Mouse (Mus musculus): ENCODE measurements around the gene Slc35c1. TPM values are rescaled to one million over a fixed set of nuclear protein-coding genes. Genes with fewer than 3 reads are reported as not detected.

Gene Slc35c1
- polyA plus RNA-seq, 1 experiment from 2014 or later, result 6.9 TPM

DNA sequence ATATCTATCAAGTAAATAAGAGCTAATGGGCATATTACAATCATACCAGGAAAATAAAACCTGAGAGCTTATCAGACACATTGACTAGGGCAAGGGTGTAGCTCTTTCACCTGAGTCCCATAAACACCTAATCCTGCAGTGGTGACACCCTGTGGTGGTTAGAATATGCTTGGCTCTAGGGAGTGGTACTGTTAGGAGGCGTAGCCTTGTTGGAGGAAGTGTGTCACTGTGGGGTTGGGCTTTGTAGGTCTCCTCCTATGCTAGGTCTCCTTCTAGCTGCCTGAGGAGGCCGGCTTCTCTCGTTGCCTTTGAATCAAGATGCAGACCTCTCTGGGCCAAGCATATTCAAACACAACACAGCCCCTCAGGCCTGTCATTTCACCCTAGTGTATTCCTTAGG is 14.6 kb upstream of the Slc35c1 start:
- H3K4me3 ChIP-seq, result no peak overlapping the region
- no peaks in the 10 kb centered on the region for H3K36me3 ChIP-seq
- peaks cover 6% of the 10 kb centered on the region for H3K4me1 ChIP-seq (replicated peaks)
- no peaks in the 10 kb centered on the region for H3K9me3 ChIP-seq (replicated peaks)
- no peak for ATAC-seq (replicated peaks; ENCODE audit: insufficient number of reproducible peaks, insufficient read depth, low FRiP score, low read depth)
- no peaks in the 10 kb centered on the region for H3K27me3 ChIP-seq
- H3K4me2 ChIP-seq, result no peak overlapping the region
- no peak overlapping the region for H3K9ac ChIP-seq
- 69% methylated on average over 3 of the region's 3 CpGs for WGBS
- H3K27ac ChIP-seq, result no peak overlapping the region

DNA sequence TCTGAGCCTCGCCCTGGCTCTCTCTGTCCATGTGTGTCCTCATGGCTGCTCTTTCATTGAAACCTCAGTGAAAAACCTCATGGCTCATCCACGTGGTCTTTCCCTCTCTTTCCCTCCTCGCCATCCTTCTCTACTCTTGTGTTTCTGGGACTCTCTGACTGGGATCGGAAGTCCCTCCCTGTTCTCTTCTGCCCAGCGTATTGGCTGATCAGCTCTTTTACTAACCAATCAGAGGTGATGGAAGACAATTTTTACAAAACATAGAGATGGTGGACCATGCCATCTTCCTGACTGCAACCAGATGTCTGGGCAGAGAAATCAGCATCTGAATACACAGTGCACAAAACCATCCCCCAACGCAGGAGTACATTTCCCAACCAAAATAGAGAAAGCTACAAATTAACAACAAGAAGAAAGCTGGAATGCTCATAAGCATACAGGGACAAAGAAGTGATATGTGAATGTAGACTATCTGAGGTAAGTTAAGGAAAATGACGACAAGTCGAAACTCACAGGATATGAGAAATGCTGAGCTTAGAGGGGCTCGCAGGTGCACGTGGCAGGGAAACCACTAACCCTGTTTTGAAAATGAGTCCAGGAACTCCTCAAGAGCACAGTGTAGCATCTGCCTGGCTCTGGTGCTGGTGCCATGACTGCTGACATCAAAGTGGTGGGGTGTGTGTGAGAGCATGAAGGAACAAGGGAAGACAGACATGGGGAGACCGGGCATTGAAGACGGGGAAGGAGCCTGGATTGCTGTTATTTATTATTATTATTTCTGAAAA is 11.7 kb upstream of the Slc35c1 start:
- Histone ChIP-seq H3K27me3 (no peaks in the 10 kb centered on the region; the same call in 1 of the 2 replicates), H3K4me3 (no peak overlapping the region), H3K9ac (no peak overlapping the region), H3K4me1 (replicated peaks) (no peaks in the 10 kb centered on the region), H3K9me3 (replicated peaks) (no peaks in the 10 kb centered on the region), H3K36me3 (no peaks in the 10 kb centered on the region), H3K27ac (no peak overlapping the region), H3K4me2 (no peak overlapping the region)
- ATAC-seq (replicated peaks; ENCODE audit: insufficient number of reproducible peaks, insufficient read depth, low FRiP score, low read depth), result no peak
- WGBS, result 77% methylated on average over 12 of the region's 12 CpGs

DNA sequence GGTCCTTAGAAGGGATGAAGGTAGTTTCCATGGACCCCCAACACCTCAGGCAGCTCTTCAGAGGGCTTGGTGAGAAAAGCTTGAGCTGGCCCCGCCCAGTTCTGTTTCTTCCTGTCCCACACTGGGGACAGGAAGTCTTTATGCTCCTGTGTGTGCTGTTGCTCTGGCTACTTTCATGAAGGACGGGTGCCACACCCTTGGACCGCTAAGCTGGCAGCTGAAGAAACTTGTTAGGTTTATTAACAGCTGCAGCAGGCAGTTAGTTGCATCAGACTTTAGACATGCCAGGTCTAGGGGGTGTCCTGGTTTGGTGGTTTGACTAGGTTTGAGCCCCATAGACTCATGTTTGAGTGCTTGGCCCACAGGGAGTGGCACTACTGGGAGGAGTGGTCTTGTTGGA is 4.4 kb upstream of the Slc35c1 start:
- Histone ChIP-seq H3K27me3 (peaks cover 16% of the 10 kb centered on the region), H3K36me3 (no peaks in the 10 kb centered on the region), H3K9me3 (replicated peaks) (no peaks in the 10 kb centered on the region), H3K4me2 (no peak overlapping the region), H3K4me3 (no peak overlapping the region), H3K4me1 (replicated peaks) (peaks cover 8% of the 10 kb centered on the region), H3K27ac (no peak overlapping the region), H3K9ac (no peak overlapping the region)
- ATAC-seq (replicated peaks; ENCODE audit: insufficient number of reproducible peaks, insufficient read depth, low FRiP score, low read depth), result no peak
- 58% methylated on average over 3 of the region's 3 CpGs for WGBS

DNA sequence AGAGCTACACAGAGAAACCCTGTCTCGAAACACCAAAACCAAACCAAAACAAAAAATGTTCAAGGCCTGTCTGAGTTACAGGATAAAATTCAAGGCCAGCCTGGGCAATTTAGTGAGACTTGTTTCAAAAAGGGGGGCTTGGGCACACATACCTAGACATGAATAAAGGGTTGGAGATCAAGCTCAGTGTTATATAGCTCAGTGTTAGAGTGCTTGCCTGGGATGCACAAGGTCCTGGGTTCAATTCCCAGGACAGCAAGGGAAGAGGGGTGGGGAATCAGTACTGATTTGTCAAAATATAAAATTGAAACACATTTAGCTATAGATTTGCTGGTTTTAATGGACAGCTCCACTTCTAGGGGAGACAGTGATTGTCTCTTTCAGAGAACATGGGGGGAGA is 877 bp upstream of the Slc35c1 start:
- Histone ChIP-seq H3K36me3 (no peaks in the 10 kb centered on the region), H3K4me2 (no peak overlapping the region), H3K4me3 (no peak overlapping the region), H3K4me1 (replicated peaks) (peaks cover 36% of the 10 kb centered on the region), H3K9ac (no peak overlapping the region), H3K27me3 (peaks cover 16% of the 10 kb centered on the region), H3K9me3 (replicated peaks) (no peaks in the 10 kb centered on the region), H3K27ac (no peak overlapping the region)
- no peak for ATAC-seq (replicated peaks; ENCODE audit: insufficient number of reproducible peaks, insufficient read depth, low FRiP score, low read depth)
- 84% methylated on average over 1 of the region's 1 CpGs for WGBS

DNA sequence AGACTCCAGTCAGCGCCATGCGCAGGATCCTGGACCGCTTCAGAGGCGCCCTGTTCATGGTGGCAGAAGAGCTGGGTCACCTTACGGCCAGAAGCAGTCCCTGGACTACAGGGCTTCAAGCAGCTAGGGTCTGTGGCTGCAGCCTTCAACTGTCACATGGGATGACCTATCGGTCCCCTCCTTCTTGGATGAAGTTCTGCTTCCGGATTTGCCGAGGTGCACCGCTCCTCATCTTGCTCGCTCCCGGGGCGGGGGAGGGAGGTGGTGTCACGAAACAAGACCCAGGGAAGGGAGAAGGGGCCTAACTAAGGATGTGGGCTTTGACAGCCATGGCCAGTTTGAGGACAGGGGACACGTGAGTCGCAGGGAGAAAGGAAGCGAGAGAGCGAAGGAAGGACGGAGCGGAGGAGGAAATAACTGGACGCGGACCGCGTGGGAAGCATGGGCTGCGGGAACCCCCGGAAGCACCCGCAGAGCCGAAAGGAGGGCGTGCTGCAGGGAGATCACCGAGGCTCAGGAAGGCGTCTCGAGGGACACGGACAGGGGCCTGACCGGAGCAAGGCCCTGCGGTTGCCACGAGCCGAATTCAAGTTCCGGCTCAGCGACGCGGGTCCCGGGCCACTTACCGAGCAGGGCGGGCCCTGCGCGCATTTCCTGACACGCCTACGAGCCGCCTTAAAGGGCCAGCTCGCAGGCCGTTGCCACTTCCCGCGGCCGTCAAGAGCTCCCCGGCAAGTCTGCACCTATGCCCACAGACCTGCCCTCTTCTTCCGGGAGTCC is 1.0 kb downstream of the Slc35c1 start:
- Histone ChIP-seq H3K9ac (peak overlapping the region; percentile 60), H3K36me3 (peaks cover under 1% of the 10 kb centered on the region; the same call in 1 of the 2 replicates), H3K4me1 (replicated peaks) (peaks cover 40% of the 10 kb centered on the region), H3K4me3 (peak overlapping the region; percentile 71), H3K27me3 (peaks cover 16% of the 10 kb centered on the region), H3K4me2 (peak overlapping the region; percentile 96), H3K27ac (peak overlapping the region; percentile 69), H3K9me3 (replicated peaks) (no peaks in the 10 kb centered on the region)
- peak; percentile 81 for ATAC-seq (replicated peaks; ENCODE audit: insufficient number of reproducible peaks, insufficient read depth, low FRiP score, low read depth)
- WGBS, result under 1% methylated on average over 55 of the region's 55 CpGs

DNA sequence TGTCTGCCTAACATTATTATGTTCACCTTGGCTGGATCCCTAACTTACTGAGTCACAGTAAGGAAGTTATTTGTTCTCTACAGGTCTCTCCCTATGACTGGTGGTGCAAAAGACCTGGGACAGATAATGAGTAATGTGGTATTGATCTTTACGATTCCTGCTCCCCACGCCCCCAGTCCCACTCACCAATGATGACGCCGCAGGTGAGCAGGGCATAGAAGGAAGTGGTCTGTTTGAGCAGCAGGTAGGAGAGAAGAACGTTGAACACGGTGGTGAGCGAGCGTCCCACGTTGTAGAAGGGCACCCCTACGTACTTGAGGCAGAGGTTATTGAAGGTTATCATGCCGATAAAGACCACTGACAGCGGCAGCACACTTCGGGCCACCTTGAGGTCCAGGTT is 1.9 kb downstream of the Slc35c1 start:
- H3K4me2 ChIP-seq, result peak overlapping the region; percentile 96
- peaks cover 8% of the 10 kb centered on the region for H3K36me3 ChIP-seq
- H3K9ac ChIP-seq, result peak overlapping the region; percentile 60
- H3K27me3 ChIP-seq, result peaks cover 16% of the 10 kb centered on the region
- no peak for ATAC-seq (replicated peaks; ENCODE audit: insufficient number of reproducible peaks, insufficient read depth, low FRiP score, low read depth)
- H3K9me3 ChIP-seq (replicated peaks), result no peaks in the 10 kb centered on the region
- 50% methylated on average over 13 of the region's 13 CpGs for WGBS
- peak overlapping the region; percentile 71 for H3K4me3 ChIP-seq
- H3K4me1 ChIP-seq (replicated peaks), result peaks cover 40% of the 10 kb centered on the region
- H3K27ac ChIP-seq, result no peak overlapping the region

DNA sequence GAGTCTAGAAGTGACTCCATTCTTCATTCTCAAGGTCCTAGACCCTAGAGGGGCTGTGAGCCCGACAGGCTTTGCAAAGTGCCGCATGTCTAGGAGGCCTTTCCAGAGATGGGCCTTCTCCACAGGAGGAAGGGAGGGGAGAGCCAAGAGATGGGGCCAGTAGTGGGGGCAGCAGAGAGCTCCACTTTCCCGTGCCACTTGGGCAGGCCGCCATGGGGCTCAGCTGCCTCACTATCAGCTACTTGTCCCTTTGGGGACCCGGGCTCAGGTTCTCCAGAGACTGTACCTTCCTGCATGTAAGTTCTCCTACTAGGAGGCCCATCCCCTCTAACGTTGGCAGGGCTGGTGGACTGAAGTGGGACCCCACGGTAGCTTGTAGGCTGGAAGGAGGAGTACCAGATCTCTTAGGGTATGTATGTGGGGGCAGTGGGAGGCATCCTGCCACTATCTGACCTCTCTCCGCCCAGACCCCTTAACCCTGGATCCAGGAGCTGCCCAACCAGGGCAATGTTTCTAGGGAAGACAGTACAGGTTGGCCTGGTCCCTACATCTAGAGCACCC is 3.3 kb downstream of the Slc35c1 start:
- 62% methylated on average over 8 of the region's 8 CpGs for WGBS
- no peak overlapping the region for H3K27ac ChIP-seq
- no peak for ATAC-seq (replicated peaks; ENCODE audit: insufficient number of reproducible peaks, insufficient read depth, low FRiP score, low read depth)

DNA sequence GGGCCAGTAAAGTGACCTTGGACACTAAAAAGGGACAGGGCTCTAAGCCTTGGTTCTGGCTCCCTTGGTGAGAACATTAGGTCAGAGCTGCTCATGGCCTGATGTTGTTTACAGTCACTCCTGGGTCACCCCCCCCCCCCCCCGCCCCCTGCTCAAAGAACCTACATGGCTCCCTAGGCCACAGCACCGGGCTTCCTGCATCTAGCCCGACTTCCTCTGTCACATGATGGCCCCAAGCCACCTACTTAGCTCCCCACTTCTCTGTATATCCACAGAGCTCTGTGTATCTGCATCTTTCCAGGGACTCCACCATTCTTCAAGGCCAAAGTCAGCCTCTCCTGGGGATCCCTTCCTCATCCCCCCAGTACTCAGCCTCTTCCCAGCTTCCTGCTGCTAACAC is 4.6 kb downstream of the Slc35c1 start:
- H3K27ac ChIP-seq, result no peak overlapping the region
- ATAC-seq (replicated peaks; ENCODE audit: insufficient number of reproducible peaks, insufficient read depth, low FRiP score, low read depth), result no peak
- H3K4me2 ChIP-seq, result no peak overlapping the region
- H3K9ac ChIP-seq, result no peak overlapping the region
- 42% methylated on average over 3 of the region's 3 CpGs for WGBS
- peaks cover 5% of the 10 kb centered on the region for H3K27me3 ChIP-seq
- peaks cover 15% of the 10 kb centered on the region for H3K36me3 ChIP-seq
- H3K9me3 ChIP-seq (replicated peaks), result no peaks in the 10 kb centered on the region
- peaks cover 40% of the 10 kb centered on the region for H3K4me1 ChIP-seq (replicated peaks)
- H3K4me3 ChIP-seq, result no peak overlapping the region

More for the DNA sequence above, 3.3 kb downstream of the Slc35c1 start:
- Histone ChIP-seq H3K4me1 (replicated peaks) (peaks cover 40% of the 10 kb centered on the region), H3K4me2 (peak overlapping the region; percentile 96), H3K9ac (no peak overlapping the region), H3K4me3 (0 out of 2 replicates have a peak overlapping the region, but pooled peaks have one; percentile 5), H3K36me3 (peaks cover 15% of the 10 kb centered on the region), H3K27me3 (peaks cover 16% of the 10 kb centered on the region), H3K9me3 (replicated peaks) (no peaks in the 10 kb centered on the region)

DNA sequence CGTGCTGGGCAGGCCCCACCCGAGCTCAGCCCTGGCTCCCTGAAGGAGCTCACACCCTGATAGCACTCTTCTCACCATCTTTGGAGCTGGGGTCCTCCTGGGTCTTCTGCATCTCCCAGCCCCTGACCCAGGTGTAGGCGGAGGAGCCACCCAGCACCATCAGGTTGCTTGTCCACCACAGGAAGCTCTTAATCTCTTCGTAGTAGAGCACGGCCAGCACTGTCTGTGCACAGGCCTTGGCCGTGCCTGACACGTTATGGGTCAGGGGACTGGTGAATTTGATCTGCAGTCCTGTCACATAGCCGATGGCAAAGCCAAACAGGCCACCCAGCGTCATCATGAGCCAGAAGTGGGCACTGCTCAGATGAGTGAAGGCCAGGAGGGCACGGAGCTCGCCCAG is 6.2 kb downstream of the Slc35c1 start:
- H3K4me1 ChIP-seq (replicated peaks), result peaks cover 31% of the 10 kb centered on the region
- peaks cover 15% of the 10 kb centered on the region for H3K36me3 ChIP-seq
- no peak overlapping the region for H3K4me3 ChIP-seq
- no peak for ATAC-seq (replicated peaks; ENCODE audit: insufficient number of reproducible peaks, insufficient read depth, low FRiP score, low read depth)
- no peak overlapping the region for H3K27ac ChIP-seq
- H3K4me2 ChIP-seq, result no peak overlapping the region
- 87% methylated on average over 11 of the region's 11 CpGs for WGBS
- H3K9me3 ChIP-seq (replicated peaks), result no peaks in the 10 kb centered on the region
- H3K9ac ChIP-seq, result no peak overlapping the region
- H3K27me3 ChIP-seq, result no peaks in the 10 kb centered on the region

DNA sequence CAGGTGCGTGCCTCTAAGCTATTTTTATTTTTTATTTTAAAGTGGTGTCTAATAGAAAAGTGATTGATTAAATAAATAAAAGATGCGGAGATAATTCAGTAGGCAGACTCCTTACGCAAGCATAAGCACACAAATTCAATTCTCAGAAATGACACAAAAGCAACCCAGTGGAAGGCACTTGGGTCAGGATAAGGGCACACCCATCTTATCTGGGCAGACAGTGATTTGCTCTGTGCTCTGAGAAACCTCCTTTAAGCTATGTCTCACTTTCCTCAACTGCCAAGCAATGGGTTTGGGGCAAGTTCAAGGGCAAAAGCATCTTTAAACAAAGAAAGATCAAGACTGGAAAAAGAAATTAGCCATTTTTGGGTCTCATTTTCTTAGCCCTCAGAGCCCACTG is 9.2 kb downstream of the Slc35c1 start:
- H3K4me1 ChIP-seq (replicated peaks), result peaks cover 3% of the 10 kb centered on the region; the same call in 1 of the 2 replicates
- no peaks in the 10 kb centered on the region for H3K9me3 ChIP-seq (replicated peaks)
- no peak for ATAC-seq (replicated peaks; ENCODE audit: insufficient number of reproducible peaks, insufficient read depth, low FRiP score, low read depth)
- H3K27ac ChIP-seq, result no peak overlapping the region
- peaks cover 15% of the 10 kb centered on the region for H3K36me3 ChIP-seq
- no peak overlapping the region for H3K9ac ChIP-seq
- no peak overlapping the region for H3K4me3 ChIP-seq
- WGBS, result 86% methylated on average over 3 of the region's 3 CpGs
- no peaks in the 10 kb centered on the region for H3K27me3 ChIP-seq
- H3K4me2 ChIP-seq, result no peak overlapping the region

DNA sequence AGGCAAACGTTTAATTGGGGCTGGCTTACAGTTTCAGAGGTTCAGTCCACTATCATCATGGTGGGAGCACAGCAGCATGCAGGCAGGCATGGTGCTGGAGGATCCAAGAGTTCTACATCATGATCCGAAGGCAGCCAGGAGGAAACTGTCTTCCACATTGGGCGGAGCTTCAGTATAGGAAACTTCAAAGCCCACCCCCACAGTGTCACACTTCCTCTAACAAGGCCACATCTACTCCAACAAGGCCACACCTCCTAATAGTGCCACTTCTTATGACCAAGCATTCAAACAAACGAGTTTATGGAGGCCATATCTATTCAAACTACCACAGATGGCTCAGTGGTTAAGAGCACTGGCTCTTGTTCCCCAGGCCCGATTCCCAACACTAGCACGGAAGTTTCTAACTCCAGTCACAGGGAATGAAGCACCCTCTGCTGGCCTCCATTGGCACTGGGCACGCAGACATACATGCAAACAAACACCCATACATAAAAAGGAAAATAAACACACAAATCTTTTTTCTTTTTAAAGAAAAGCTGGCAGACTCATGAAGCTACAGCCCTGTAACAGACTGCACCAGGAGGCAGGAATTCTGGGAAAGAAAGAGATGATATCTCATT is 13.1 kb downstream of the Slc35c1 start:
- Histone ChIP-seq H3K36me3 (no peaks in the 10 kb centered on the region), H3K4me2 (no peak overlapping the region), H3K9me3 (replicated peaks) (no peaks in the 10 kb centered on the region), H3K4me3 (no peak overlapping the region), H3K27ac (no peak overlapping the region), H3K9ac (no peak overlapping the region), H3K27me3 (no peaks in the 10 kb centered on the region), H3K4me1 (replicated peaks) (peaks cover 6% of the 10 kb centered on the region)
- 66% methylated on average over 7 of the region's 7 CpGs for WGBS
- ATAC-seq (replicated peaks; ENCODE audit: insufficient number of reproducible peaks, insufficient read depth, low FRiP score, low read depth), result no peak
